ENCODE assay signal across 28 mouse cellular contexts in the genomic region with DNA sequence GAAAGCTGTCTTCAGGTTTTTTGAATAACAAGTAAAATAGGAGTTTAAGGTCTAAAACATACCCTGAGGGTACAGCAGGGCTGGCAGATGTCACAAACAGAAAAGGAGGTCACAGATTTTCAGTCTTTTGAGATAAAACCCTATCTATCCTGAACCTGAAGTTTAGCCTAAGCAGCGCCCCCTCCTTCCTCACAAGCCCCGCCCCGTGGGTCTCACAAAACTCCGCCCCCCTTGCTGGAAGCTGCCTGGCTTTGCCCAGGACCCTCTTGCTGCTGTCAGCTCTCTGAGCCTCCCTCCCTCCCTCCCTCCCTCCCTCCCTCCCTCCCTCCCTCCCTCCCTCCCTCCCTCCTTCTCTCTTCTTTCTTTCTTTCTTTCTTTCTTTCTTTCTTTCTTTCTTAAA. TPM values are rescaled to one million over a fixed set of nuclear protein-coding genes. Genes with fewer than 3 reads are reported as not detected.
DNase-seq lines count a peak whose midpoint lies in the region; ATAC-seq and TF ChIP-seq lines count a peak whose summit lies in the region.
"Had no signal": no experiment of that assay in that cellular context is flagged by ENCODE, and none has a peak within 500 bp of the region (broad histone marks: within the 10 kb centered on the region; RNA-seq: fewer than 3 reads in every experiment).

No protein-coding gene starts in this region.

- no peaks in the 10 kb centered on the region for H3K9me3 ChIP-seq in midbrain, embryonic 14.5 days (ENCODE audit: control insufficient read depth, low read length)
- no peaks in the 10 kb centered on the region for H3K9me3 ChIP-seq in midbrain, embryonic 16.5 days (replicated peaks; ENCODE audit: control insufficient read depth, low read length, poor library complexity, severe bottlenecking)
- H3K9me3 ChIP-seq in intestine, postnatal 0 days (ENCODE audit: control insufficient read depth): no peaks in the 10 kb centered on the region
- H3K9me3 ChIP-seq: embryonic facial prominence, embryonic 15.5 days; hindbrain, embryonic 13.5 days; limb, embryonic 12.5 days; liver, embryonic 12.5 days; megakaryocyte, embryonic 14.5 days; midbrain, embryonic 13.5 days; neural tube, embryonic 12.5 days; stomach, embryonic 15.5 days had no signal

- H3K9ac ChIP-seq in midbrain, embryonic 14.5 days (replicated peaks; ENCODE audit: low read length): no peak overlapping the region
- no peak overlapping the region for H3K9ac ChIP-seq in midbrain, embryonic 16.5 days (ENCODE audit: low read depth, low read length)
- no peak overlapping the region for H3K9ac ChIP-seq in intestine, postnatal 0 days (ENCODE audit: low read depth, low read length)
- H3K9ac ChIP-seq: embryonic facial prominence, embryonic 15.5 days; forebrain, postnatal 0 days; hindbrain, embryonic 13.5 days; limb, embryonic 12.5 days; liver, embryonic 12.5 days; midbrain, embryonic 13.5 days; neural tube, embryonic 12.5 days; stomach, embryonic 15.5 days had no signal

- no peak overlapping the region for H3K27ac ChIP-seq in midbrain, embryonic 14.5 days (replicated peaks; ENCODE audit: low read depth, low read length)
- H3K27ac ChIP-seq in midbrain, embryonic 16.5 days (ENCODE audit: low read length): no peak overlapping the region
- no peak overlapping the region for H3K27ac ChIP-seq in intestine, postnatal 0 days (ENCODE audit: low read depth, low read length)
- H3K27ac ChIP-seq: embryonic facial prominence, embryonic 15.5 days; heart, adult 2 months; hindbrain, embryonic 13.5 days; limb, embryonic 12.5 days; liver, embryonic 12.5 days; midbrain, embryonic 13.5 days; neural tube, embryonic 12.5 days; stomach, embryonic 15.5 days had no signal

- H3K4me3 ChIP-seq in midbrain, embryonic 14.5 days (replicated peaks; ENCODE audit: low read depth, low read length): no peak overlapping the region
- H3K4me3 ChIP-seq in midbrain, embryonic 16.5 days (ENCODE audit: low read depth, low read length): no peak overlapping the region
- no peak overlapping the region for H3K4me3 ChIP-seq in intestine, postnatal 0 days (ENCODE audit: low read depth, low read length)
- H3K4me3 ChIP-seq: embryonic facial prominence, embryonic 15.5 days; heart, adult 2 months; hindbrain, embryonic 13.5 days; limb, embryonic 12.5 days; liver, embryonic 12.5 days; midbrain, embryonic 13.5 days; neural tube, embryonic 12.5 days; stomach, embryonic 15.5 days had no signal

- DNase-seq in embryo, embryonic 10 days (ENCODE audit: low spot score): peak; percentile 60
- no peak for DNase-seq in embryo, embryonic 9.5 days (ENCODE audit: extremely low spot score)
- peak; percentile 45 for DNase-seq in midbrain, embryonic 14.5 days
- peak; percentile 63 to 72 for DNase-seq in thymus, postnatal 10 days (ENCODE audit: low spot score in 2 of 2)
- DNase-seq in layer of hippocampus, postnatal 10 days (ENCODE audit: low spot score in 2 of 2): no peak
- DNase-seq: adrenal gland, postnatal 25 days; cerebellum, adult 11 months; cerebellum, adult 9-11 months; forebrain, postnatal 0 days; gastrocnemius, postnatal 25 days; heart, adult 2 months; kidney, adult 2 months; kidney, postnatal 14 days; lung, adult 2 months; lung, postnatal 36 days had no signal

- no peak for TF ChIP-seq CTCF in intestine, postnatal 0 days (IDR thresholded peaks at IDR 0.05; ENCODE audit: low read depth)

- no peaks in the 10 kb centered on the region for H3K36me3 ChIP-seq in midbrain, embryonic 14.5 days (ENCODE audit: control insufficient read depth, insufficient read depth, low read length)
- H3K36me3 ChIP-seq in midbrain, embryonic 16.5 days (ENCODE audit: control insufficient read depth, insufficient read depth, low read length): no peaks in the 10 kb centered on the region
- no peaks in the 10 kb centered on the region for H3K36me3 ChIP-seq in intestine, postnatal 0 days (ENCODE audit: control insufficient read depth, insufficient read depth)
- H3K36me3 ChIP-seq: embryonic facial prominence, embryonic 15.5 days; hindbrain, embryonic 13.5 days; limb, embryonic 12.5 days; liver, embryonic 12.5 days; midbrain, embryonic 13.5 days; neural tube, embryonic 12.5 days; stomach, embryonic 15.5 days had no signal

- H3K4me2 ChIP-seq in midbrain, embryonic 14.5 days (ENCODE audit: low read length): no peak overlapping the region
- no peak overlapping the region for H3K4me2 ChIP-seq in midbrain, embryonic 16.5 days (ENCODE audit: low read length)
- no peak overlapping the region for H3K4me2 ChIP-seq in intestine, postnatal 0 days (replicated peaks; ENCODE audit: low read depth)
- H3K4me2 ChIP-seq: embryonic facial prominence, embryonic 15.5 days; hindbrain, embryonic 13.5 days; limb, embryonic 12.5 days; liver, embryonic 12.5 days; midbrain, embryonic 13.5 days; neural tube, embryonic 12.5 days; stomach, embryonic 15.5 days had no signal

- H3K4me1 ChIP-seq in midbrain, embryonic 14.5 days (ENCODE audit: control insufficient read depth, insufficient read depth, low read length): peaks cover 44% of the 10 kb centered on the region
- H3K4me1 ChIP-seq in midbrain, embryonic 16.5 days (ENCODE audit: control insufficient read depth, insufficient read depth, low read length): peaks cover 42% of the 10 kb centered on the region
- H3K4me1 ChIP-seq in intestine, postnatal 0 days (replicated peaks; ENCODE audit: control insufficient read depth, insufficient read depth, low read length): no peaks in the 10 kb centered on the region
- H3K4me1 ChIP-seq: liver, embryonic 12.5 days had no signal

- no peaks in the 10 kb centered on the region for H3K27me3 ChIP-seq in midbrain, embryonic 14.5 days (ENCODE audit: control insufficient read depth, insufficient read depth, low read length)
- H3K27me3 ChIP-seq in midbrain, embryonic 16.5 days (ENCODE audit: control insufficient read depth, insufficient read depth, low read depth, low read length): no peaks in the 10 kb centered on the region
- 0 out of 2 replicates have a peak, but pooled peaks cover 2% of the 10 kb centered on the region for H3K27me3 ChIP-seq in intestine, postnatal 0 days (replicated peaks; ENCODE audit: control insufficient read depth, insufficient read depth, low read length)
- H3K27me3 ChIP-seq: embryonic facial prominence, embryonic 15.5 days; limb, embryonic 12.5 days had no signal

- ATAC-seq in midbrain, embryonic 14.5 days (ENCODE audit: low FRiP score, low TSS enrichment): no peak
- no peak for ATAC-seq in midbrain, embryonic 16.5 days
- ATAC-seq in intestine, postnatal 0 days: no peak
- no peak for ATAC-seq in erythroid progenitor cell, adult 5-6 weeks (replicated peaks; ENCODE audit: low FRiP score, poor library complexity, severe bottlenecking)
- ATAC-seq: forebrain, postnatal 0 days; inflammation-experienced regulatory T-cells, adult 6 months; liver, embryonic 12.5 days; midbrain, embryonic 13.5 days had no signal

- WGBS in midbrain, embryonic 14.5 days: 25% methylated on average over 4 of the region's 4 CpGs
- 23% methylated on average over 4 of the region's 4 CpGs for WGBS in midbrain, embryonic 16.5 days
- 22% methylated on average over 4 of the region's 4 CpGs for WGBS in intestine, postnatal 0 days

RNA-seq across cellular contexts. Expression of a gene that starts 31.3 kb away (rescaled TPM):
- 75.4 and 93.8 TPM in 2 replicates for polyA plus RNA-seq in midbrain, embryonic 14.5 days (2014; fragmentation: Nextera tagmentation; extraction: Ambion mirVana)
- polyA plus RNA-seq in midbrain, embryonic 16.5 days (2015; fragmentation: Nextera tagmentation; extraction: Ambion mirVana): 67.6 and 81.3 TPM in 2 replicates
- polyA plus RNA-seq in intestine, postnatal 0 days (2015; fragmentation: Nextera tagmentation; extraction: Ambion mirVana): 0.25 and 0.27 TPM in 2 replicates
- total RNA-seq in layer of hippocampus, postnatal 10 days (2021): 1 to 10 TPM; 7.4 to 8.8 TPM
- total RNA-seq in erythroid progenitor cell, adult 5-6 weeks (2015; ENCODE audit: low replicate concordance): 9.2 and 15.5 TPM in 2 replicates
- 4.6 and 14.1 TPM in 2 replicates for total RNA-seq in erythroid progenitor cell, adult 5-6 weeks (2017; ENCODE audit: low replicate concordance)
- total RNA-seq: common myeloid progenitor, adult 5-6 weeks had no signal

Comparison
In these comparisons a context has a peak if more than half of its experiments do, and no peak if none do; other contexts are left out.
1. DNase-seq: peak in embryo, embryonic 10 days (single experiment), midbrain, embryonic 14.5 days (single experiment) and thymus, postnatal 10 days (2 of 2); none in embryo, embryonic 9.5 days (single experiment) and layer of hippocampus, postnatal 10 days (0 of 2).
2. RNA of a gene that starts 31.3 kb away (polyA plus RNA-seq): 75.4 to 93.8 TPM in midbrain, embryonic 14.5 days and 67.6 to 81.3 TPM in midbrain, embryonic 16.5 days; 0.25 to 0.27 TPM in intestine, postnatal 0 days; every median in the first group is over 10 times any median in the second.